Mouse (Mus musculus) megakaryocyte, embryonic 14.5 days (primary cell): Measurements from ENCODE around the gene Mex3a.

Experiments
- FLI1 ChIP-seq: IDR thresholded peaks from 2 replicates; pipeline ENCODE4 v1.6.1; 2012; ENCODE audit warnings: low read length, inconsistent platforms, mixed read lengths
- GATA1 ChIP-seq: IDR thresholded peaks from 3 replicates; pipeline ENCODE4 v1.6.1; 2012; ENCODE audit warnings: mixed read lengths, low read length, inconsistent platforms, borderline replicate concordance

- no peak for TF ChIP-seq GATA1
- TF ChIP-seq FLI1 = no peak
Observed at GRCm38 (mm10) chr3:88515095-88515386, 17.2 kb upstream of the Mex3a start.
